Mouse (Mus musculus) ovary, postnatal 10 days (tissue): Measurements from ENCODE around the gene Top2a.

Source experiments
- DNase-seq: peaks from one replicate; pipeline ENCODE4 v3.0.0; 2022; ENCODE audit warnings: low spot score

Top2a gene

GRCm38 (mm10) chr11:99023500-99024467, at the start of gene Top2a:
Gene Top2a, minus strand, starts transcription at chr11:99024189.
- DNase-seq, result peak; percentile 98

GRCm38 (mm10) chr11:99073781-99074180, 49.8 kb upstream of the Top2a start:
- DNase-seq, result no peak

DNA sequence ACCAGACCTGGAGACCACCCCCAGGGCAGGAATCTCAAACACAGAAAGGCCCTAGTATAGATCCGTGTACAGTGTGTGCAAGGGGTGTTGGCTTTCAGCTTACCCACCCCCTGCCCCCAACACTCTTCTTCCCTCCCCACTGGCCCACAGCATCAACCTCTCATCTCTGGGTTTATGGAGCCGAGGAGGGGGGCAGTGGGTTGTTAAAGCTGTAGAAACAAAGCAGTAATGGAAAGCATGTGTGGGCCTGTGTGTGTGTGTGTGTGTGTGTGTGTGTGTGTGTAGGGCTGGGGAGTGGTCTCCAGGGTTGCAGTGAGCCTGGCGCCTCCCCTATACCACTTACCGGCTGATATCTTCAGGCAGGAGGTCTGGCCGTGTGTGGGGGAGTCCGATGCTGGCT, 47.9 kb upstream of the Top2a start:
- no peak for DNase-seq

GRCm38 (mm10) chr11:99068455-99068854, 44.5 kb upstream of the Top2a start:
- DNase-seq, result no peak

DNA sequence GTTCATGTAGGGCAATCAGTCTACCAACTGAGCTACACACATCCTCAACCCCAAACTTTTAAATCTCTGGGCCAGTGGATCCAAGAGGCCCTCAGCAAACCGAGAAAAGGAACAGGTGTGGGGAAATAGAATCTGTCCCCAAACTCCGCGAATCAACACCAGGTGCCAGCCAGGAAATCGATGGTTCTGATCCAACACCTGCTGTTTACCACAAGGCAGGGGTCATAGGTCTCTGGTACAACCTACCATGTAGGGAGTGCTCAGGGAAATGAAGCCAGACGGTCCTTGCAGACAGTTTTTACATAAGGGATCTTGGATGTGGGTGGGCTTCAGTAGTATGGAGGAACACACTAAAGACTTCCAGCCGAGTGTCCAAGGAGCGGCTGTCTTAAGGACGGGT, 43.6 kb upstream of the Top2a start:
- DNase-seq, result no peak

DNA sequence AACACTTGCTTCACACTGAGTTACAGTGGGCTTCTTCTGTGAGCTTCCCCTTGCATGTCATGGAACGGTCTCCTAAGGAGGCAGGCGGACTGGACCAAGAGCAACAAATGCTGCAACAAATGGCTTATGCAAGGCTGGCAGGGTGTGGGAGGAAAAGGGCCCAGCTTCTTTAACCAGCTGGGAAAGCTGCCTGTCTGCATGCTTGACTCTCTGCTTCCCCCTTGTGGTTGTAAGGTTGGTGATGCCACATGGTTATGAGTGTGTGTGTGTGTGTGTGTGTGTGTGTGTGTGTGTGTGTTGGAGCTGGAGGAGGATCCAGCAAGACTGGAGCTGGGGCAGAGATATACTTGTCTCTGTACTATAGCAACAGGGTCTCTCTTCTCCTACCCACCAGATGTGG, 42.0 kb upstream of the Top2a start:
- no peak for DNase-seq

- no peak for DNase-seq
Measured at GRCm38 (mm10) chr11:99065353-99065752, 41.4 kb upstream of the Top2a start.

DNA sequence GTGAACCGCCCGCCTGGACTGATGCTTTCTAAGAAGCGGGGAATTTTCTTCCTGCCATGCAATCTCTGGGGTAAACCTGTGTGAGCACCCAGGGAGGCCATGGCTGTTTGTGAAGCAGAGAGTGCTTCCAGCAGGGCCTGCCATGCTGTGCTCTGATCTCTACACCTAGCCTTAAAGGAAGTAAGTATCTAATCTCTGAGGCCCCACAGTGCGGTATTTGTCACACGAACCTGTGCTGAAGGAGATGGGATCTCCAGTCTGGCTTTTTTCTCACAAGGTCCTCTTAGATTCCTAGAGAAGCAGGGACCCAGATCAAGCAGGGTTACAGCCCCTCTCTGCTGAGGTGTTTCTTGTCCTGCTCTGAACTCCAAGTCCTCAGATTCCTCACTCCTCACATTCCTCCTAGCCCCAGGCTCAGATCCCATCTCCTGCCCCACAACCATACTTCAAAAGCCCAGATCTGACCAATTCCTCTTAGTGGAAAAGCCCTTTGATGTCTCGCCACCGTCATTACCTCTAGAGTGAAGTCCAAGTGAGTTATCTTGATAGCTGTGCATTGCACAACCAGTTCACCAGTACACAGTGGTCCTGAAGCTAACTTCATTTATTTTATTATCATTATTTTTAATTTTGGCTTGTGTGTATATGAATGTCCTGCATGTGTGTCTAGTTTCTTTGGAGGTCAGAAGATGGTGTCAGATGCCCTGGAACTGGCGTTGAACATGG, 39.6 kb upstream of the Top2a start:
- DNase-seq, result no peak

DNA sequence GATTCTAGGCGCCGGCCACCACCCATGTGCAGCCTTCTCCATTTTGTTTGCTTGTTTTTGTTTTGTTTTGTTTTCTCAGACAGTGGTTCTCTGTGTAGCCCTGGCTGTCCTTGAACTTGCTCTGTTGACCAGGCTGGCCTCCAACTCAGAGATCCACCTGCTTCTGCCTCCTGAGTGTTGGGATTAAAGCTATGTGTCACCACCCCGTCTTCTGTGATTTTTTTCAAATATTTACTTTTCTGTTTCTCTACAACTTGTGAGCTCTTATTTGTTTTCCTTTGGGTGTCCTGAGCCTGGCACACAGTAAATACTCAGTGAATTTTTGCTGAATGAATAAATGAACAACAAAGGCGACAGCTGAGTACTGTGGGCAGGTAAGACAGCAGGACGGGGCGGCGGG, 38.7 kb upstream of the Top2a start:
- no peak for DNase-seq

- no peak for DNase-seq
Measured at GRCm38 (mm10) chr11:99060435-99060834, 36.4 kb upstream of the Top2a start.

DNA sequence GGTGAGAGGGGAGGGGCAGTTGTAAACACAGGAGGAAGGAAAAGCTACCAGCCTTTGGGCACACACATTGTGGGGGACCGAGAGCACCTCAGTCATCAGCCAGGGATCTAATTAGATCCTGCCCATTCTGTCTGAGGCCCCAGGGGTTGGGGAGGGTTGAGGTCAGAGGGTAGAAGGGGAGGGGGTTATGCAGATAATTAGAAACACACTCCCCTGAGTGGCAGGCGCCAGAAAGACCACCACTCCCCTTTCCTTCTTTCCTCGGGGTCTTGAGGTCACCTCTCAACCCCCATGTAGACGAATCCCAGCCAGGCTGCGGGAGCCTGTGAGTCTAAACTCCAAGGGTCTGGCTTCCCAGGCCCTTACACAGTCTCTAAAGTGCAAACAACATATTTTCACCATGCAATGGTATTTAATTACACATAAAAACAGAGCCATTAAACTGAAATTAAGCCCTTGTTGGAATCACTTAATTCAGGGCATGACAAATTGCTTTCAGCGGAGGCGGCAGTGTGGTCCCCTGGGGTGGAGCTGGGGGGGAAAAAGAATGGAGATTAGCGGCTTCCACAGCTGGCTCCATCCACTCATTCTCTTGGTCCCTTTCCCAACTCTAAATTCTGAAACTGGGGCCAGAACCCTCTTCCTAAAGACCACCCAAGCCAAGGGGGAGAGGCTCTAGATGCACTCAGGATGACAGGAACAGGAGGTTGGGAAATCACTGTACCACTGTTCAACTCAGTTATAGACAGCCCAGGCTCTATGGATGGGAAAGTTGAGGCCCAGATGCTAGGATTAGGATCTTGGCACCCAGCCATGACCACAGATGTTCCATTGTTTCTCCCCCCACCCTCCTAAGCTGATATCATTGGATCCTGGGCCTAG, 31.8 kb upstream of the Top2a start:
- no peak for DNase-seq

DNA sequence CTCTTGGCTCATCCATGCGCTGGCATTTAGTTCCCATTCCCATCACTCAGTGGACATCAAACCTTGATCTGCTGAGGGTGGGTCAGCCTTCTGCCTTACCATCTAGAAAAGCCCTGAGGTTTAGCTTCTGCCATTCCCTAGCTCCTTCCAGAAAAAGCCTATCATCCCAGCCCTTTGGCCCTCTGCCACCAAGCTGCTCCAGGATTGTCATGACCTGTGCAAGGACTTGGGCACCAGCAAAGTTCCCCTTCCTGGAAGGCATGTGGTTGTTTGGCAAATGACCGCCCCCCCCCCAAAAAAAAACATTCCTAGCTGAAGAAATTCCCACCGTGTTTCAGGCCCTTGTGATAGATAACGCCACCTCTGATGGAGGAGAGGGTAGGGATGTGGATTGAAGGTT, 31.2 kb upstream of the Top2a start:
- DNase-seq, result no peak

- no peak for DNase-seq
Measured at GRCm38 (mm10) chr11:99047643-99048042, 23.7 kb upstream of the Top2a start.

DNA sequence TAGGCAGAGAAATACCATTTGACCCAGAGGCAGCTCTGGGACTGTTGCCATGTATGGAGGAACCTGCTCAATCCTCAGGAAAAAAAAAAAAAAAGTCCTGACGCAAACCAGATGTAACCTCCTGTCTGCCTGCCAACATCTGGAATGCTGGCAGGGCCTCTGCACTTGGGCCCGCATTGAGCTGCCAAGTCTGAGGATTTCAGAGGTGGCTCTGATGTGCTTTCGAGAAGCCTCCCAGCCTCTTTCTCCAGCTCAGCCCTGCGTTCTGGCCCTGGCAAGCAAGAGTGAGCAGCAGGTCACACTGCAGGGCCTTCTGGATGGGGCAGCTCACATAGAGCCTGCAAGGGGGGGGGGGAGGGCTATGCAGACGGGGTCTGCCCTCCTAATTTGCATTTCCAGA, 23.1 kb upstream of the Top2a start:
- DNase-seq, result no peak

DNA sequence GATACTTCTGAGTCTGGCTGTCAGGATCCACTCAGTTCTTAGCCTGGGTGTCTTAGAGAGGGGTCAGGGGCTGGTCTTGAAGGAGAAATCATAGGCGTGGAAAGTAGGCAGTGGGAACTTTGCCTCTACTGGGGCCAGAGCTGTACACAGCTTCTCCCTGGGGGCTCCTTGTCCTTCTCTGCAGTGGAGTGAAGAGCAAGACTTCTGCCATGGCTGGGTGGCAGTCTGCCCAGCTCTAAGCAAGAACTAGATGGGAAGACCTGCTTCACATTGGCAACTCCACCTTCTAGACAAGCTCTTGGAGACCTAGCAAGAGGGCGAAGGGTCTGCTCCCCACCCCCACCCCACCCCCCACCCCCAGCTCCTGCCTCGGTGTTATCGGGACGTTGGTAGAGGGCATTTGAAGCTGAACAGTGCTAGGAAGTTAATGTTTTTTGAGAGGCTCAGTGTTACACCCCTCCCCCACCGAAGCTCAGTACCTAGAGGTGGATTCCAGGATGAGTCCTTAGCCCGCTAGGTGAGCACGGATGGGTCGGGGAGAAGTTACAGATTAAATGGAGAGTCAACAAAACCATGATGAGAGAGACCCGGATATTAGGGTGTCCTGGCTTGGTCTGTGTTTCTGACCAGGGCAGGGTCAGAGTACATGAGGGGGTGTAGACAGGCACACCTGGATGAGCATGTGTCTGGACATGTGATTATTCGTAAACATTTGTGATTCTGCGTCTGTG, 21.3 kb upstream of the Top2a start:
- DNase-seq, result no peak

DNA sequence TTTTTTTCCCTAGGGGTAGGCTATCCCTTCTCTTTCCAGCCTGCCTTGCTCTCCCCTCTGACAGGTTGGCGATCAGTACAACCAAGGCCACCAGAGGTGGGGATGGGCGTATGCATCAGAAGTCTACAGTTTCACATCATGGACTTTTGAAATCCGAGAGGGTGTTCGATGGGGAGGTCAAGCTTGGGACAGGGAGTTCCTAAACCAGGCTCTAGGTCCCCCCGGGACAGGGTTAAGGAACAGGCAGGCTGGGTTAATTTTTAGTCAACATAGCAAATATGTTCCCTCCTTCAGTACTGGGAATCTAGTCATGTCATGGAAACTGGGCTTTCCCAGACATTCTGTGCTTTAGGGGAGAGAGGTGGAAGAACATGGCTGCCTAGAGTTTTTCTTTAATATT, 20.3 kb upstream of the Top2a start:
- no peak for DNase-seq

GRCm38 (mm10) chr11:99043632-99044031, 19.6 kb upstream of the Top2a start:
- DNase-seq, result no peak

DNA sequence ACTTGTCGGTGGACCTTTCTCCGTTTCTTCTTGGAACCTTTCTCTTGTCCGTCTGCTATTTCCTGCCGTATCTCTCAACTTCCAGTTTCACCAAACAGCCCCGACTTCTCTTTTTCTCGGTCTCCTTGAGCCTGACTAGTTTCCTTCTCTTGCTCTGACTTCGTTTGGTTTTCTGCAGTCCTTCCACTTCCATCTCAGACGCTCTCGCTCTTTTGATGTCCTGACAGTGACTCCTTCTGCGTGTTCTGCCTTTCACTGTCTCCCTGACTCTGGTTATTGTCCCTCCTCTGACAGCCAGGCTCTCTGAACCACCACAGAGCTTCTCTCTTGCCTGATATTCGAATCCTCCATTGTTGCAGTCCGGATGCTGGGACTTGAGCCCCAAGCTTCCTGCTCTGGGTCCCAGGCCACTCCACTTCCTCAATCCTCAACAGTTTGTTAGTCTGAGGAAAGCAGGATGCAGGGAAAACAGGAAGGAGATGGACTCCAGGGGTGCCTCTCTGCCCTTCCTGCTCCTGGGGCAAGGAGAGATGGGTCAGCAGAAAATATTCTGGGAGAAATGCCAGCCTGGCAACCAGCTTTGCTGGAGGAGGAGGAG, 18.9 kb upstream of the Top2a start:
- no peak for DNase-seq

DNA sequence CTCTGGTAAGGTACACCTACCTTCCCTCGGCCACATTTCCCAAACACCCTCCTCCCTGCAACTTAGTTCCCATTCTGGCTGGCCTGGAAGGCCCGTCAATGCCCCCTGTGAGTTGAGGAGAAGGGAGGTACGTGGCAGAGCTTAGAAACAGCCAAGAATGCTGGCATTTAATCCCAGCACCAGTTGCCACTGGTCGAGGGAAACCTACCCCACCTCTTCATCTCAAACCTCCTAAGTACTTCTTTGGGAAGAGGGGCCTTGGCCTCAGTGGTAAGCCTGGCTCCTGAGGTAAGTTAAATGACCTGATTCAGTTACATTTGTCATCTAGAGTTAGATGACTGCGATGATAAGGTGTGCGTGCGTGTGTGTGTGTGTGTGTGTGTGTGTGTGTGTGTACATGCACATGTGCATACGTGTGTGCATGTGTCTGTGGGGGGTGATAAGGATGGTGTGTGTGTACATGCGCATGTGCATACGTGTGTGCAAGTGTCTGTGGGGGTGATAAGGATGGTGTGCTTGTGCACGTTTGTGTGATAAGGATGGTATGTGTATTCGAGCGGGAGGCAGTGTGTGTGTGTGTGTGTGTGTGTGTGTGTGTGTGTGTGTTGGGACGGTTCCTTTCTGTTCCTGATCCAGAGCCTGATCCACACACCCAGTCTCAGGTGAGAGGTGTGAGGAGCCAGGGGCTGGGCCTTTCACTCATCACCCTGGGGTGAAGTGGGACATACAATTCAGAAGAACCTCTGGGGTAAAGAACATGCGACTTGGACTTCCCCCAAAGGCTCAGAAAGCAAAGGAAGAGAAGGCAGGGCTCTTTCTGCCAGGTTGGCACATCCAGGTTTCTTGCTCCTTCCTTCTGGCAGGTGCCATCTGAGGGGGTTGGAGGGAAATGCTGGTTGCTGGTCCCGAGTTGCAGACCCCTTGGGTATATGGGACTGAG, 18.1 kb upstream of the Top2a start:
- no peak for DNase-seq
